Mouse (Mus musculus) myocyte (in vitro differentiated cells): Measurements from ENCODE around the gene Fam189a1. TPM values are rescaled to one million over a fixed set of nuclear protein-coding genes. Genes with fewer than 3 reads are reported as not detected.

ENCODE experiments used
- H3K27me3 ChIP-seq: one replicate; pipeline ENCODE4 v1.6.1; 2011; ENCODE audit not compliant: control insufficient read depth, insufficient read depth, insufficient read length
- H3K36me3 ChIP-seq: one replicate; pipeline ENCODE4 v1.6.1; 2011; ENCODE audit not compliant: control insufficient read depth, insufficient read depth
- H3K4me2 ChIP-seq: one replicate; pipeline ENCODE4 v1.6.1; 2011; ENCODE audit warnings: low read depth, control low read depth
- H3K4me3 ChIP-seq: one replicate; pipeline ENCODE4 v1.5.1; 2011; ENCODE audit warnings: mild to moderate bottlenecking, control low read depth, moderate library complexity
- H3K79me2 ChIP-seq: one replicate; pipeline ENCODE4 v1.6.1; 2011; ENCODE audit not compliant: control insufficient read depth, insufficient read depth
- H3ac ChIP-seq: one replicate; pipeline ENCODE4 v1.6.1; 2011; ENCODE audit not compliant: control insufficient read depth, insufficient read length
- CEBPB ChIP-seq: IDR thresholded peaks from 2 replicates; pipeline ENCODE4 v1.6.1; 2011; ENCODE audit warnings: mild to moderate bottlenecking, moderate library complexity; ENCODE audit not compliant: poor library complexity, insufficient read depth, severe bottlenecking
- E2F4 ChIP-seq: IDR thresholded peaks from one replicate; pipeline ENCODE4 v1.6.1; 2011; ENCODE audit warnings: mild to moderate bottlenecking, control low read depth, moderate library complexity; ENCODE audit not compliant: insufficient read depth
- MAX ChIP-seq: IDR thresholded peaks from one replicate; pipeline ENCODE4 v1.6.1; 2011; ENCODE audit warnings: low read depth, mild to moderate bottlenecking, control low read depth
- MYOD1 ChIP-seq, 3 experiments: IDR thresholded peaks; one replicate each; pipeline ENCODE4 v1.6.1; 2011; ENCODE audit warnings: control low read depth in 2 of 3, low read depth in 2 of 3, mild to moderate bottlenecking in 2 of 3, moderate library complexity in 1 of 3; ENCODE audit not compliant: insufficient read length in 2 of 3, control insufficient read depth in 1 of 3
- MYOG ChIP-seq, 3 experiments: IDR thresholded peaks; one replicate each; pipeline ENCODE4 v1.6.1; 2011; ENCODE audit warnings: control low read depth in 2 of 3, low read depth in 2 of 3, mild to moderate bottlenecking in 2 of 3; ENCODE audit not compliant: insufficient read length in 2 of 3, control insufficient read depth in 1 of 3, insufficient read depth in 1 of 3
- POLR2A ChIP-seq: IDR thresholded peaks from one replicate; pipeline ENCODE4 v1.6.1; 2011; ENCODE audit warnings: low read depth, mild to moderate bottlenecking, control low read depth, moderate library complexity; ENCODE audit not compliant: insufficient read length
- POLR2AphosphoS2 ChIP-seq: IDR thresholded peaks from one replicate; pipeline ENCODE4 v1.6.1; 2011; ENCODE audit warnings: low read depth, control low read depth; ENCODE audit not compliant: insufficient read length
- REST ChIP-seq: IDR thresholded peaks from one replicate; pipeline ENCODE4 v1.6.1; 2011; ENCODE audit warnings: mild to moderate bottlenecking, control low read depth, moderate library complexity; ENCODE audit not compliant: insufficient read depth, insufficient read length
- SRF ChIP-seq: IDR thresholded peaks from one replicate; pipeline ENCODE4 v1.6.1; 2011; ENCODE audit warnings: low read depth; ENCODE audit not compliant: control insufficient read depth, insufficient read length
- TCF12 ChIP-seq: IDR thresholded peaks from one replicate; pipeline ENCODE4 v1.6.1; 2011; ENCODE audit warnings: mild to moderate bottlenecking, control low read depth; ENCODE audit not compliant: poor library complexity, insufficient read depth, severe bottlenecking
- TCF3 ChIP-seq: IDR thresholded peaks from one replicate; pipeline ENCODE4 v1.6.1; 2011; ENCODE audit warnings: low read depth, control low read depth; ENCODE audit not compliant: insufficient read length
- USF1 ChIP-seq: IDR thresholded peaks from one replicate; pipeline ENCODE4 v1.6.1; 2011; ENCODE audit warnings: low read depth, mild to moderate bottlenecking, control low read depth, moderate library complexity
- polyA plus RNA-seq: library from polyadenylated mRNA; unstranded; fragments of >200 nt; fragmentation: generic; extraction: Trizol; gene quantifications from one replicate; pipeline ENCODE4 v1.2.1, GENCODE M21; 2012; ENCODE audit warnings: missing spikeins

Fam189a1 gene
- polyA plus RNA-seq, 1 experiment, result 0.38 TPM

DNA sequence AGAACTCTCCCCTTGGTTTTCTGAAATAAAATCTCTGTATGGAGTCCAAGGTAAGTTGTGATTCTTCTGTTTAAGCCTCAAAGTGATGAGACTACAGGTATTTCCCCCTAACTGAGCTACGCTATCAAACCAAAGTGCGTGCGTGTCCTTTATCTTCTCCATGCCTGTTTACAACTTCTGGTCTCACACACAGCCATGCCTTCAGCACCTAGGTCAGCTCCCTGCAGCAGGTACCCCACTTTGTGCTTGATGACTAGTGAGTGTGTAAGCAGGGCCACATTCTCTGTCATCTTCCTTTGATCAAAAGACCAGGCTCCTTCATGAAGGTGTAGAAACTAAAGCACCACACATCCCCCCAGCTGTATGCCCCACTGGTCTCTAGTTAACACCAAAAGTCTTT, 305.6 kb downstream of the Fam189a1 start:
- Histone ChIP-seq H3K79me2 (no peaks in the 10 kb centered on the region), H3K4me2 (no peak overlapping the region), H3K4me3 (no peak overlapping the region), H3K36me3 (no peaks in the 10 kb centered on the region), H3ac (no peak overlapping the region), H3K27me3 (no peaks in the 10 kb centered on the region)
- no peak for TF ChIP-seq MYOD1 (IDR thresholded peaks at IDR 0.05; ENCODE audit: control insufficient read depth in 1 of 3, insufficient read length in 2 of 3, low read depth in 2 of 3)
- TF ChIP-seq MYOG (IDR thresholded peaks at IDR 0.05; ENCODE audit: control insufficient read depth in 1 of 3, insufficient read depth in 1 of 3, insufficient read length in 2 of 3, low read depth in 2 of 3), result no peak
- TF ChIP-seq TCF12, result no peak
- TF ChIP-seq POLR2A, result no peak
- TF ChIP-seq REST, result peak; percentile 91
- TF ChIP-seq SRF, result no peak
- TF ChIP-seq E2F4, result no peak
- TF ChIP-seq CEBPB, result no peak

DNA sequence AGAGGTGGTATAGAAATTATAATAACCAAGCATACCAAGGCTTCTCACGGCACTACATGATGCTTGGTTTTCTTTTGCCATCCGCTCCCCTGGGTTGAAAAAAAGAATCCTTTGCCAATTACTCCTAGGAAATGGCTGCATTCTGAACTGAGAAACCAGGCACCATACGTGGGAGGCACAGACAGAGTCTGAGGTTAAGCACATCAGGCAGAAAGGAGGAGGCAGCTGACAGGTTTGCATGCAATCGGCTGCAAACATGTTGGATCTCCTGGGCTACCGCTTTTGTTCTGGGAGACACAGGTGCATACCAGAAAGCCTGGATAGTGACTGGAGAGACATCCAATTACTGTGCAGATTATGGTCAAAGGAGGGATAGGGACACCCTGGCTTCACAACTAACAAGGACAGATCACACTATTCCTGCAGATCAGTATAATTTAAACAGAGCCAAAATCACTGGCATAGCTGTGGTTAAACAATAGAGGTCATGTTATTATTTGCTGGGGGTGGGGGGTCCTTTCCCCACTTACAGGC, 308.9 kb downstream of the Fam189a1 start:
- TF ChIP-seq TCF3 (no peak), SRF (no peak), POLR2A (no peak), USF1 (no peak), CEBPB (no peak)
- Histone ChIP-seq H3K79me2 (no peaks in the 10 kb centered on the region), H3K36me3 (no peaks in the 10 kb centered on the region), H3ac (no peak overlapping the region), H3K4me2 (no peak overlapping the region), H3K4me3 (no peak overlapping the region), H3K27me3 (no peaks in the 10 kb centered on the region)

DNA sequence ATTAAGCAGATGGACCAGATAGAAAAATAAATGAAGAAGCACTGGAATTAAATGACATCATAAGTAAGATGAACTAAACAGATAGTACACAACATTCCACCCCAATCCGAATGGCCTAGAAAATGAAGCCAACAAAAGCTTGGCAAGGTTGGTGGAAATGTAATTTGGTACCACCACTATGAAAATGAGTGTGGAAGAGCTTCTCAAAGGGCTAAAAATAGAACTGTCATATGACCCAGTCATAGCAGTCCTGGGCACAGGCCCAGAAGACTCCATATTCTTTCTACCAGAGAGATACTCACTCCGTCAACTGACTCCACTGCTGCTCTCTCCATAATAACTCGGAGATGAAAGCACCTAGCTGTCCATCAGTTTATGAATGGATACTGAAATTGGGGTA, 310.3 kb downstream of the Fam189a1 start:
- H3ac ChIP-seq, result no peak overlapping the region
- H3K79me2 ChIP-seq, result no peaks in the 10 kb centered on the region
- H3K36me3 ChIP-seq, result no peaks in the 10 kb centered on the region
- H3K27me3 ChIP-seq, result no peaks in the 10 kb centered on the region
- TF ChIP-seq TCF3 (no peak), POLR2AphosphoS2 (no peak), SRF (no peak), MYOD1 (IDR thresholded peaks at IDR 0.05; ENCODE audit: control insufficient read depth in 1 of 3, insufficient read length in 2 of 3, low read depth in 2 of 3) (no peak), POLR2A (no peak), REST (no peak), MAX (no peak), TCF12 (no peak), MYOG (IDR thresholded peaks at IDR 0.05; ENCODE audit: control insufficient read depth in 1 of 3, insufficient read depth in 1 of 3, insufficient read length in 2 of 3, low read depth in 2 of 3) (no peak), CEBPB (no peak), USF1 (no peak)
- no peak overlapping the region for H3K4me2 ChIP-seq
- no peak overlapping the region for H3K4me3 ChIP-seq

DNA sequence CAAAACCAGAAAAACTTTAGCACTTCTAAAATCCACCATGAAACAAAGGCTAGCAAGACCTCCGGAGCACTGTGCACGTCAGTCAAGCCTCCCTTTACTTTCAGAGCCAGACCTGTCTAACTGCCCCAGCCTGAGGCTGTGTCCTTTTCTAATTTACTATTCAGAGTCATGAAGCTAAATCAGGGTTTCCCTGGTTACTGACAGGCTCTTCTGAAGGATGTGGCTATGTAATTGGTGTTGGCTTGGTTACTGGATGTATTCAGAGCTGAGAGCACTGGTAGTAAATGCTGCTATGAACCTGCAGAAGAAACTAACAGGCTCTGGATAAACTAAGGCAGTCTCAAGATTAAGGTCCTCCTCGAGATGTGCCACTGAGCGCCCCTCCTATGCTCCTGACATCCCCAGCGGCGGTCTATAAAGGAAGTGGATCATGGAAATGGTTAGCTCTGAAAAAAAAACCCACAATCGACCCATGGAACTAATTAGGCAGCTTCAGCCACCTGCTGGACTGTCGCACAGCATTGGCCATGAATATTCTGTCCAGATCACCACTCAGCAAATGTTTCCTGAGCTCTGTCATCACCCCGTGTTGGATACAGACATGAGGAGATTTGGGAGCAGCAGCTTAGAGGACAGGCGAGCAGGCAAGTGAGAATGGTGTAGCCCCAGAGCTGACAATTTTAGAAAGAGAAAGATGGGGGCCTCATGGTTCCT, 315.3 kb downstream of the Fam189a1 start:
- Histone ChIP-seq H3K27me3 (no peaks in the 10 kb centered on the region), H3K79me2 (no peaks in the 10 kb centered on the region), H3K4me3 (no peak overlapping the region), H3K4me2 (no peak overlapping the region), H3K36me3 (no peaks in the 10 kb centered on the region), H3ac (no peak overlapping the region)
- TF ChIP-seq REST (no peak), POLR2AphosphoS2 (no peak), MYOG (IDR thresholded peaks at IDR 0.05; ENCODE audit: control insufficient read depth in 1 of 3, insufficient read depth in 1 of 3, insufficient read length in 2 of 3, low read depth in 2 of 3) (no peak), MYOD1 (IDR thresholded peaks at IDR 0.05; ENCODE audit: control insufficient read depth in 1 of 3, insufficient read length in 2 of 3, low read depth in 2 of 3) (no peak), CEBPB (no peak), MAX (no peak), SRF (no peak), TCF3 (no peak), POLR2A (no peak), E2F4 (no peak), USF1 (no peak), TCF12 (no peak)

DNA sequence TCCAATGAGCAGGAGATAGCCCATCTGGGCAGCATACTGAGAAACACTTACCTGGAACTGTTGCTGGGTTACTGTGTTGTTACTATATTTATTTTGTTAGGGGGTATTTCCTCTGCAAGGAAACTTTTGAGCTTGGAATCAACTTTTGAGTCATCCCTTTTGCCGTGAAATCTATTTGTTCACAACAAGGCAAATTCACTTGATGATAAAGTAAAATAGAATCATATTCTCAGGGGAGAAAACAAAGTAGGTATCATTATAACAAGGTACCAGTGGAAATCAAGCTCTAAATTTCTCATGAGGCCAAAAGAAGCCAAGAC, 315.8 kb downstream of the Fam189a1 start:
- Histone ChIP-seq H3K4me3 (no peak overlapping the region), H3K79me2 (no peaks in the 10 kb centered on the region)

More for the DNA sequence above, 315.8 kb downstream of the Fam189a1 start:
- TF ChIP-seq REST (no peak), MYOD1 (IDR thresholded peaks at IDR 0.05; ENCODE audit: control insufficient read depth in 1 of 3, insufficient read length in 2 of 3, low read depth in 2 of 3) (no peak), CEBPB (no peak), USF1 (no peak), MAX (no peak), SRF (no peak), POLR2AphosphoS2 (no peak), MYOG (IDR thresholded peaks at IDR 0.05; ENCODE audit: control insufficient read depth in 1 of 3, insufficient read depth in 1 of 3, insufficient read length in 2 of 3, low read depth in 2 of 3) (no peak), TCF3 (no peak), TCF12 (no peak), POLR2A (no peak), E2F4 (no peak)
- no peaks in the 10 kb centered on the region for H3K27me3 ChIP-seq
- H3ac ChIP-seq, result no peak overlapping the region
- peak overlapping the region; percentile 58 for H3K4me2 ChIP-seq
- no peaks in the 10 kb centered on the region for H3K36me3 ChIP-seq
